Mouse (Mus musculus) G1E-ER4 (cell line): ENCODE results near the gene Eml3. TPM values are rescaled to one million over a fixed set of nuclear protein-coding genes. Genes with fewer than 3 reads are reported as not detected.
A peak's percentile ranks its signal among the peaks of the same experiment; 100 is the strongest.

ENCODE experiments used
- GATA1 ChIP-seq: IDR thresholded peaks from one replicate; pipeline ENCODE4 v1.8.0; 2012; ENCODE audit warnings: low read length, inconsistent platforms
- polyA plus RNA-seq: library from polyadenylated mRNA; stranded (reverse); fragments of >175 nt; gene quantifications from 2 replicates; pipeline ENCODE4 v1.2.3, GENCODE M21; 2012

Gene Eml3
- polyA plus RNA-seq, result 100 and 115 TPM in 2 replicates

- no peak for TF ChIP-seq GATA1
These were observed at the start of gene Eml3, which contains the start of gene Rom1 for GRCm38 (mm10) chr19:8929224-8930088. Gene Eml3 (plus strand): TSS chr19:8929552. Gene Rom1 (minus strand): TSS chr19:8929356.

GRCm38 (mm10) chr19:8880311-8881033 is 48.9 kb upstream of the Eml3 start, which contains the start of gene Uqcc3:
Gene Uqcc3 (minus strand): TSS chr19:8880923.
- no peak for TF ChIP-seq GATA1

DNA sequence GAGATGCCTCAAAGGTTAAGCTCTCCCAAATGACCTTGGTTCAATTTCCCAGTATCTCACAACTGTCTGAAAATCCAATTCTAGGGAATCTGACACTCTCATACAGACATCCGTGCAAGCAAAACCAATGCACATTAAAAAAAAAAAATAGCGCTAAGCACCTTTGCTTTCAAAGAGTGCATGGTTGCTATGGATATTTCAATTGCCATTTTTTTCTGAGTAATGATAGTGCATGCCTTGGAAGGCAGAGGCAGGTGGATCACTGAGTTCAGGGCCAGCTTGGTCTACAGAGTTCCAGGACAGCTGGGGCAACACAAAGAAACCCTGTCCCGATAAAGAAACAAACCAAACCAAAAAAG is 48.3 kb upstream of the Eml3 start:
- TF ChIP-seq GATA1, result no peak

- TF ChIP-seq GATA1, result no peak
These were observed 45.7 kb upstream of the Eml3 start, which contains the start of the genes Lbhd1 and Gm49403 for GRCm38 (mm10) chr19:8883616-8884015. Gene Lbhd1 (plus strand): TSS chr19:8883732. Gene Gm49403 (plus strand): TSS chr19:8883930.

DNA sequence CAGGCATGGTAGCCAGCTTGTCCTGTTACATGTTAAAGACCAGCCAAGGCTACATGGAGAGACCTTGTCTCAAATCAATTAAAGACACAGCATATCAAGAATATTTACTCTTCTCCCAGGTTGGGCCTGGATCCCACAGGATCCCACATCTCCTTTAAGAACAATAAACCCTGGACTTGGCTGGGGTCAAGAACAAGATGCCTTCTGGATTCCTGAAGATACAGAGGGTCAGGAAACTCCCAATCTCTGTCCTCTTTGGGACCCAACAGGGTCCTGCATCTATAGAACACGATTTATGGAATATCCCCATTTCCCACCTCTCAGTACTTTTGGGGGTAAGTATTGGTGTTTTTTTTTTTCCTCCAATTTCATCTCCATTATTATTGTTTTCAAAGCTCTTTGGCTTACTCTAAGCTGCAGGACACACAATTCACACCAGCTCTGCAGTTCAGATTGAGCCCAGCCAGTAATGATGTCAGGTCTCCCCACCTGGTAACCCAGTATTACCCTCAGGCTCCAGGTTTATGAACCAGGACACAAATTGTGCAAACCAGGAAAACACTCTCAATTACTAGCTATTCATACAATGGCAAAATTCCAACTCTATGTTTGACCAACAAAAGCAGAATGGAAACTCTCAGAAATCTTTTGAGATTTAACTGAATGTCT is 42.3 kb upstream of the Eml3 start:
- TF ChIP-seq GATA1, result no peak

DNA sequence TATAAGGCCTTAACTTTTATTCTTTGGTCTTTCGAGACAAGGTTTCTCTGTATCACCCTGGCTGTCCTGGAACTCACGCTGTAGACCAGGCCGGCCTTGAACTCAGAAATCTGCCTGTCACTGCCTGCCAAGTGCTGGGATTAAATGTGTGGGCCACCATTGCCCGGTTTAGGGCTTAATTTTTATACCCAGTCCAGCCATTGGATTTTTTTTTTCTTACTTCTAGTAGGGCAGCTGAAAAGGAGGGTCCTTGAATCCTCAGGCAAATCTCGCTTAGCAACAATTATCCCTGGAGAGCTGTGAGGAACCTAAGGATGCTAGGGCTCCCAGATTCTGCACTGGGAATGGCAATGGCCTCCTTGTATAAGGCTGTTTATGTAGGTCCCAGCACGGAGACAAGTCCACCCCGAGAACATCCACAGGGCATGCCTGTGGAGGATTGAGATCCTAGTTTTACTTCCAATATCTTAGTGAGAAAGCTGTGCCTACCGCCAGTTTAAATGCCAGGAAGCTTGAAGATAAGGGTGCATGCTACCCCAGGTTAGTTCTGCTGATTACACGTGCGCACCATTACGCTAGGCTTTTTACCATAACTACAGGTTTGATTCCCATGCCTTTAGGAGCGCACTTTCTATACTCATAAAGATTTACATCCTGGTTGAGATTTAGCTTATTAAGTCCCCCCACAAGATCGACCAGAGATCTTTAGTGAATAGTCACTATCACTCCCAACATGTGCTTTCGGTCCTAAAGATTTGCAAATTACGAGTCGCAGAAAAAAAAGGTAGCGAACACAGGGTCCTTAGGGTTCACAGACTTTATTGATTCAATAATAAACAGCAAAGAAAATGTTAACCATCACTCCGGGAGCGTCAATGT is 41.5 kb upstream of the Eml3 start:
- peak; percentile 21 for TF ChIP-seq GATA1

GRCm38 (mm10) chr19:8888511-8889385 is 40.6 kb upstream of the Eml3 start, which contains the start of the genes 1810009A15Rik and Gm49416:
Gene 1810009A15Rik (plus strand): TSS chr19:8888853.
Gene Gm49416 (plus strand): TSS chr19:8888926.
- TF ChIP-seq GATA1, result no peak

DNA sequence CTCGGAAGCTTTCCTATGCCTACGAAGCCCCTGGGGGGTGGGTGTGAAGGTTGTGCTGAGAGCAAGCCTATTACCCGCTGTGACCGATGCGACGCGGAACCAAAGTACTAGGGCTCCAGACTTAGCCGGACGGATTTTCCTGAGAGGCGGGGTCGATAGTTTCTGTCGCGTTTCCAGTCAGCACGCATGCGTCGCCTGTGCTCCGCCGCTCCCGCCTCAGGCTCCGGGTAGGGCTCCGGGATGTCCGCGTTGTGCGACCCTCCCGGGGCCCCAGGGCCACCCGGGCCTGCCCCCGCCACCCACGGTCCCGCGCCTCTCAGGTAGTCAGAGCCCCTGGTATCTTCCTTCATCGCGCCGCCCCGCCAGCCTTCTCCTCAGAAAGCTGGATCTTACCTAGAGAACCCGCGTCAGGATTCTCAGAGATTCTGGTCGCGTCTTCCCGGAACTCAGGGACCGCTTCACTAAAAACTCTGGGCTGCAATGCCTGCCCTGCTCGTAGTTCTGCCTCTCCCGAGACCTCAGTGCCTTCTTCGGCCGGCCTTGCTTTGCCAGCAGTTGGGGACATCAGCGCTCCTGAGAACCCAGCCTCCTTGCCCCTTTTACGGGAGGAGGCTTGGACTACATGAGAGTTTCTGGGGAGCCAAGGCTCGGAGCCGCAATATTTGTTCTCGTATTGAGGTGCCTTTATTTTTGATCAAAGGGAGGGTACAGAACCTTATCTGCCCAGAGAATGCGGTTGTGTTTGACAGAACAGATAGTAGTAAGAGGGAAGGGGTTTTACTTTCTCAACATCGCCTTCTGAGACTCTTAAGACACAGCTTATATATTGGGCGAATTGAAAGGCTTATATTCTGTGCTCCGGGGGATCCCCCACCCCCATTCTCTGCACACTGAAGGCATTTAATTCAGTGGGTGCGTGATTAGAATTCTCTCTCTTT is 36.3 kb upstream of the Eml3 start, which contains the start of gene Ints5:
TSS of gene Ints5 (plus strand) at position 177 of the 938 bp plus-strand sequence.
- TF ChIP-seq GATA1, result no peak

DNA sequence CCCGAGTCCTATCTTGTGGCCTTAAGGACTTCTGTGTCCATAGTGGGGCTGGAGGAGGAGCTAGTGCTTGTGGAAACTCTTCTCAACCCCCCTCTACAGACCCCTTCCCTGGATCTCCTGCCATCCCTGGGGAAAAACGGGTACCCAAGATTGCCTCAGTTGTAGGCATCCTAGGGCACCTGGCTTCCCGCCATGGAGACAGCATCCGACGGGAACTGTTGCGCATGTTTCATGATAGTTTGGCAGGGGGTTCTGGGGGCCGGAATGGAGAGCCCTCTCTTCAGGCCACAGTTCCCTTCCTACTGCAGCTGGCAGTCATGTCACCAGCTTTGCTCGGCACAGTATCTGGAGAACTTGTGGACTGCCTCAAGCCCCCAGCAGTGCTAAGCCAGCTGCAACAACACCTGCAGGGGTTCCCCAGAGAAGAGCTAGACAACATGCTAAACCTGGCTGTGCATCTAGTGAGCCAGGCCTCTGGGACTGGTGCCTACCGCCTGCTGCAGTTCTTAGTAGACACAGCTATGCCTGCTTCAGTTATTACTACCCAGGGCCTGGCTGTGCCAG is 33.9 kb upstream of the Eml3 start:
- no peak for TF ChIP-seq GATA1

- TF ChIP-seq GATA1, result no peak
These were observed 31.4 kb upstream of the Eml3 start, which contains the start of gene Ganab for GRCm38 (mm10) chr19:8897865-8898495. Gene Ganab (plus strand): TSS chr19:8898071.

DNA sequence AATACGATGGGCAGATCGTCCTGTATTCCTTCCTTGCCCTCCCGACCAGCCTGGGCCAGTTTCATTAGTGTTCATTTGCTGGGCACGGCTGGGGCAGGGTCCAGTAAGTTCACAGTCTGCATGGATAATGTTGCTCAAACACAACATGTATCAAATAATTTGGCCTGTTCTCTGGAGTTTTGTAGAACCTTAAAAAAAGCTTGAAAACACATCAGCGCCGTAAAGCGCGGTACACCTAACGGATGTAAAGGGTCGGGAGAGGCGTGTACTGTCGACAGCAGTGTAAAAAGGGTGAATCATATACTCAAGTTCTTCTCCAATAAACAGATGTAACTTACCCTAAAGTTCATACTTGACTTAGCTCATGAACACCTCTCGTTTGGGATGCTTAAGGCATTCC is 30.8 kb upstream of the Eml3 start:
- TF ChIP-seq GATA1, result no peak

DNA sequence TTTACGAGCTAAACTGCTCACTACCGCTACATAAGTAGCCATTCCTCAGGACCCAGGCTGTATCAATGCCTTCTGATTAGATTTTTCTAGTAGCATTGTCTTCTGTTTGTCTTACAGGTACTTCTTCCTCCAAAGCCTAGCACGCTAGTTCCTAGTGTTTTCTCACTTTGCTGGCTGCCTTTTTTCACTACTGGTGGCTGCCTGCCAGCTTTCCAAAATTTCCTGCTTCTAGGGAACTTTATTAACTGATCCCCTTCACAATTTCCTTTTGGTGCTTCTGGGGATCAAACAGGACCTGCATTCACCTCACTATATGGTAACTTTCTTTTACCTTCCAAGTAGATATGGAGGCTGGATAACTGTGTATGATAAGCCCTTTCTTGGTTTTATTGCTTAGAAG is 30.3 kb upstream of the Eml3 start:
- TF ChIP-seq GATA1, result no peak
